Mouse (Mus musculus): ENCODE data around the gene Gm20481.

DNA sequence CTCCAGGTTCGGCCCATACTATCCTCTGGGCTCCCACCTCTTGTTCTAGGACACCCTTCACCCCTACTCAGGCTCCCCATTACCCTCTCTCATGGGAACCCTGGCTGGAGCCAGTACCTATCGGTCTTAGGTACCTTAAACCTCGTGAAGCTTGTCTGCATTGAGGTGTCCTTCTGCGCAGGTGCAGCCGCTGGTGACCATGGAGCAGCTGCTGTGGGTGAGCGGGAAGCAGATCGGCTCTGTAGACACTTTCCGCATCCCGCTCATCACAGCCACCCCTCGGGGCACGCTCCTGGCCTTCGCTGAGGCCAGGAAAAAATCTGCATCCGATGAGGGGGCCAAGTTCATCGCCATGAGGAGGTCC lies 38.0 kb upstream of the Gm20481 start:
- TF ChIP-seq EP300 (optimal IDR thresholded peaks at IDR 0.05) (no peak), CTCF (IDR thresholded peaks at IDR 0.05; ENCODE audit: low read depth) (no peak)
